9 mouse cellular contexts compared by ENCODE assay signal in the genomic region with DNA sequence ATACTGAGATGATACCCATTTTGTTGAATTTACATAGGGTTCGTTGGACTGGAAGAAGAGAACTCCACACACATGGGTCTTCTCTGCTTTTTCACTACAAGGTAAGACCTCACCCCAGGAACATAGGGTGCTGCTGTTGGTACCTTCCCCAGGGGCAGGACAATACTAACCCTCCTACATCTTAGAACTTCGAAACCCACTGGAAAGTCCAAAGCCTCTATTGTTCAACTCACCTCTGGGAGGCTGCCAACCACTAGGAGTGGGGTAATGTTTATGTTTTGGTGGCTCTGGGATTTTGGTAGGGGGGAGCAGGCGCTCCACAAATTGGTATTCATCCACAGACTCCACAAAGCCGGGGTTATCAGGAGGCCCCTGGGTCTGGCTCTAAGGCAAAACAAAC. TPM values are rescaled to one million over a fixed set of nuclear protein-coding genes. Genes with fewer than 3 reads are reported as not detected.
DNase-seq lines count a peak whose midpoint lies in the region; ATAC-seq lines count a peak whose summit lies in the region.
"Had no signal": no experiment of that assay in that cellular context is flagged by ENCODE, and none has a peak within 500 bp of the region (broad histone marks: within the 10 kb centered on the region; RNA-seq: fewer than 3 reads in every experiment).

No protein-coding gene starts in this region.

- H3K4me2 ChIP-seq in limb, embryonic 11.5 days (ENCODE audit: low read depth, severe bottlenecking): peak overlapping the region; percentile 80
- H3K4me2 ChIP-seq in stomach, embryonic 15.5 days: peak overlapping the region; percentile 70

- ATAC-seq in megakaryocyte, adult 5-6 weeks (ENCODE audit: poor library complexity, severe bottlenecking): no peak
- no peak for ATAC-seq in limb, embryonic 11.5 days (ENCODE audit: insufficient number of reproducible peaks, low FRiP score, low TSS enrichment, low read depth)
- ATAC-seq in stomach, embryonic 15.5 days (ENCODE audit: insufficient read depth, low FRiP score, low read depth): no peak

- peaks cover 67% of the 10 kb centered on the region for H3K4me1 ChIP-seq in megakaryocyte, embryonic 14.5 days
- peaks cover 5% of the 10 kb centered on the region; the same call in 1 of the 2 replicates for H3K4me1 ChIP-seq in limb, embryonic 11.5 days (ENCODE audit: control insufficient read depth, insufficient read depth, low read length)
- H3K4me1 ChIP-seq in stomach, embryonic 15.5 days: peaks cover 17% of the 10 kb centered on the region

- H3K4me3 ChIP-seq in megakaryocyte, embryonic 14.5 days (replicated peaks): peak overlapping the region; percentile 100
- peak overlapping the region; percentile 83 for H3K4me3 ChIP-seq in limb, embryonic 11.5 days (ENCODE audit: low read depth, low read length)
- peak overlapping the region; percentile 86 for H3K4me3 ChIP-seq in stomach, embryonic 15.5 days (replicated peaks)

- no peaks in the 10 kb centered on the region for H3K27me3 ChIP-seq in megakaryocyte, embryonic 14.5 days (replicated peaks)
- no peaks in the 10 kb centered on the region for H3K27me3 ChIP-seq in limb, embryonic 11.5 days (ENCODE audit: control insufficient read depth, insufficient read depth, low read length)
- no peaks in the 10 kb centered on the region for H3K27me3 ChIP-seq in stomach, embryonic 15.5 days (replicated peaks)

- H3K36me3 ChIP-seq in megakaryocyte, embryonic 14.5 days (replicated peaks; ENCODE audit: low read length): peaks cover 54% of the 10 kb centered on the region
- peaks cover 11% of the 10 kb centered on the region; the same call in 1 of the 2 replicates for H3K36me3 ChIP-seq in limb, embryonic 11.5 days (ENCODE audit: control insufficient read depth, insufficient read depth, low read length)
- peaks cover 40% of the 10 kb centered on the region for H3K36me3 ChIP-seq in stomach, embryonic 15.5 days

- 69% methylated on average over 4 of the region's 4 CpGs for WGBS in limb, embryonic 11.5 days
- WGBS in stomach, embryonic 15.5 days: 47% methylated on average over 4 of the region's 4 CpGs

- H3K27ac ChIP-seq in limb, embryonic 11.5 days (replicated peaks; ENCODE audit: low read depth, low read length): no peak overlapping the region
- no peak overlapping the region; the same call in 1 of the 2 replicates for H3K27ac ChIP-seq in stomach, embryonic 15.5 days

- peak overlapping the region; percentile 70 for H3K9ac ChIP-seq in limb, embryonic 11.5 days (ENCODE audit: low read length)
- H3K9ac ChIP-seq in stomach, embryonic 15.5 days: peak overlapping the region; percentile 35; the same call in 1 of the 2 replicates

- DNase-seq in cerebellum, adult 18-20 months: peak; percentile 21 to 25
- no peak for DNase-seq in cerebellum, postnatal 4 days (ENCODE audit: low spot score in 2 of 2)
- DNase-seq in limb, embryonic 11.5 days (ENCODE audit: low spot score): no peak
- no peak for DNase-seq in adipocyte (ENCODE audit: low spot score)
- no peak for DNase-seq in ovary, postnatal 36 days (ENCODE audit: low spot score)
- DNase-seq: lung, adult 2 months had no signal

- no peaks in the 10 kb centered on the region for H3K9me3 ChIP-seq in megakaryocyte, embryonic 14.5 days
- H3K9me3 ChIP-seq in limb, embryonic 11.5 days (ENCODE audit: control insufficient read depth, low read length): no peaks in the 10 kb centered on the region
- no peaks in the 10 kb centered on the region for H3K9me3 ChIP-seq in stomach, embryonic 15.5 days

RNA-seq across cellular contexts. Expression of gene Mrpl49, which starts 0.9 kb away (rescaled TPM):
- polyA plus RNA-seq in megakaryocyte, embryonic 14.5 days (2012; ENCODE audit: insufficient read depth, low replicate concordance): 19.0 and 54.3 TPM in 2 replicates
- 28.7 and 35.8 TPM in 2 replicates for total RNA-seq in megakaryocyte, adult 5-6 weeks (2015)
- total RNA-seq in megakaryocyte, adult 5-6 weeks (2017): 31.0 and 33.0 TPM in 2 replicates
- polyA plus RNA-seq in limb, embryonic 11.5 days (2014; fragmentation: Nextera tagmentation; extraction: Ambion mirVana): 95.3 and 98.6 TPM in 2 replicates
- 68.0 and 70.4 TPM in 2 replicates for polyA plus RNA-seq in stomach, embryonic 15.5 days (2015; fragmentation: Nextera tagmentation; extraction: Ambion mirVana)

RNA-seq across cellular contexts. Expression of gene Fau, which starts 0.9 kb away (rescaled TPM):
- polyA plus RNA-seq in megakaryocyte, embryonic 14.5 days (2012; ENCODE audit: insufficient read depth, low replicate concordance): 3,425 and 5,919 TPM in 2 replicates
- 2,056 and 2,077 TPM in 2 replicates for total RNA-seq in megakaryocyte, adult 5-6 weeks (2015)
- total RNA-seq in megakaryocyte, adult 5-6 weeks (2017): 1,670 and 1,985 TPM in 2 replicates
- 894 and 914 TPM in 2 replicates for polyA plus RNA-seq in limb, embryonic 11.5 days (2014; fragmentation: Nextera tagmentation; extraction: Ambion mirVana)
- polyA plus RNA-seq in stomach, embryonic 15.5 days (2015; fragmentation: Nextera tagmentation; extraction: Ambion mirVana): 625 and 772 TPM in 2 replicates

RNA-seq across cellular contexts. Expression of gene Znhit2, which starts 4.3 kb away (rescaled TPM):
- 39.7 and 64.8 TPM in 2 replicates for polyA plus RNA-seq in megakaryocyte, embryonic 14.5 days (2012; ENCODE audit: insufficient read depth, low replicate concordance)
- 8.9 and 10.0 TPM in 2 replicates for total RNA-seq in megakaryocyte, adult 5-6 weeks (2015)
- 10.4 and 11.3 TPM in 2 replicates for total RNA-seq in megakaryocyte, adult 5-6 weeks (2017)
- polyA plus RNA-seq in limb, embryonic 11.5 days (2014; fragmentation: Nextera tagmentation; extraction: Ambion mirVana): 37.8 and 40.3 TPM in 2 replicates
- 34.6 and 36.6 TPM in 2 replicates for polyA plus RNA-seq in stomach, embryonic 15.5 days (2015; fragmentation: Nextera tagmentation; extraction: Ambion mirVana)

RNA-seq across cellular contexts. Expression of gene Syvn1, which starts 10.3 kb away (rescaled TPM):
- polyA plus RNA-seq in megakaryocyte, embryonic 14.5 days (2012; ENCODE audit: insufficient read depth, low replicate concordance): 129 and 202 TPM in 2 replicates
- total RNA-seq in megakaryocyte, adult 5-6 weeks (2015): 16.8 and 17.8 TPM in 2 replicates
- 6.3 and 7.2 TPM in 2 replicates for total RNA-seq in megakaryocyte, adult 5-6 weeks (2017)
- 30.3 and 32.2 TPM in 2 replicates for polyA plus RNA-seq in limb, embryonic 11.5 days (2014; fragmentation: Nextera tagmentation; extraction: Ambion mirVana)
- polyA plus RNA-seq in stomach, embryonic 15.5 days (2015; fragmentation: Nextera tagmentation; extraction: Ambion mirVana): 26.7 and 31.7 TPM in 2 replicates

RNA-seq across cellular contexts. Expression of gene Tm7sf2, which starts 11.5 kb away (rescaled TPM):
- 26.1 and 59.5 TPM in 2 replicates for polyA plus RNA-seq in megakaryocyte, embryonic 14.5 days (2012; ENCODE audit: insufficient read depth, low replicate concordance)
- 4.7 and 8.6 TPM in 2 replicates for total RNA-seq in megakaryocyte, adult 5-6 weeks (2015)
- 4.5 and 4.7 TPM in 2 replicates for total RNA-seq in megakaryocyte, adult 5-6 weeks (2017)
- polyA plus RNA-seq in limb, embryonic 11.5 days (2014; fragmentation: Nextera tagmentation; extraction: Ambion mirVana): 21.6 and 25.2 TPM in 2 replicates
- polyA plus RNA-seq in stomach, embryonic 15.5 days (2015; fragmentation: Nextera tagmentation; extraction: Ambion mirVana): 27.7 and 30.0 TPM in 2 replicates

Comparison
In these comparisons a context has a peak if more than half of its experiments do, and no peak if none do; other contexts are left out.
1. DNase-seq: peak in cerebellum, adult 18-20 months (2 of 2); none in cerebellum, postnatal 4 days (0 of 2), limb, embryonic 11.5 days (single experiment), adipocyte (single experiment) and ovary, postnatal 36 days (single experiment).
2. Peak in every context shown above with its lines, with median percentiles within 50 percentile points of each other: H3K4me3 ChIP-seq.